Mouse (Mus musculus) intestine, postnatal 0 days (tissue): ENCODE measurements around the gene Tpm1. TPM values are rescaled to one million over a fixed set of nuclear protein-coding genes. Genes with fewer than 3 reads are reported as not detected.

Source experiments
- ATAC-seq: fragments of 200-750 bp; cut with Nextera tagmentation; 2 replicates; pipeline ENCODE4 v1.8.0; 2017; ENCODE audit warnings: mild to moderate bottlenecking, moderate TSS enrichment, moderate library complexity
- H3K27ac ChIP-seq: fragments of 300-500 bp; sonication (generic); 2 replicates; pipeline ENCODE4 v1.5.1; 2014; ENCODE audit warnings: mild to moderate bottlenecking, low read depth, low read length, moderate library complexity
- H3K27me3 ChIP-seq: fragments of 300-500 bp; sonication (generic); replicated peaks from 2 replicates; pipeline ENCODE4 v1.6.1; 2014; ENCODE audit warnings: low read length, mixed read lengths; ENCODE audit not compliant: control insufficient read depth, insufficient read depth
- H3K36me3 ChIP-seq: fragments of 300-500 bp; sonication (generic); 2 replicates; pipeline ENCODE4 v1.6.1; 2014; ENCODE audit warnings: mild to moderate bottlenecking, moderate library complexity; ENCODE audit not compliant: control insufficient read depth, insufficient read depth
- H3K4me1 ChIP-seq: fragments of 300-500 bp; sonication (generic); replicated peaks from 2 replicates; pipeline ENCODE4 v1.6.1; 2014; ENCODE audit warnings: antibody characterized with exemption, low read length, mixed read lengths; ENCODE audit not compliant: control insufficient read depth, insufficient read depth
- H3K4me2 ChIP-seq: fragments of 300-500 bp; sonication (generic); replicated peaks from 2 replicates; pipeline ENCODE4 v1.6.1; 2014; ENCODE audit warnings: low read depth, mild to moderate bottlenecking, moderate library complexity
- H3K4me3 ChIP-seq: fragments of 300-500 bp; sonication (generic); 2 replicates; pipeline ENCODE4 v1.5.1; 2014; ENCODE audit warnings: low read depth, low read length
- H3K9ac ChIP-seq: fragments of 300-500 bp; sonication (generic); 2 replicates; pipeline ENCODE4 v1.6.1; 2014; ENCODE audit warnings: mild to moderate bottlenecking, low read depth, low read length
- H3K9me3 ChIP-seq: fragments of 300-500 bp; sonication (generic); 2 replicates; pipeline ENCODE4 v1.6.1; 2016; ENCODE audit warnings: mixed run types; ENCODE audit not compliant: control insufficient read depth
- CTCF ChIP-seq: sonication (generic); IDR thresholded peaks from 2 replicates; pipeline ENCODE4 v1.5.1; 2016; ENCODE audit warnings: low read depth, mild to moderate bottlenecking, control low read depth, antibody characterized with exemption, moderate library complexity
- WGBS: fragments of 180-500 bp; shearing (Covaris S2); extraction: QIAGEN DNeasy Blood & Tissue Kit; methylation state at CpG from one replicate; pipeline ENCODE4 v1.1.7; 2014; 5-methylcytosine and 5-hydroxymethylcytosine counted together
- polyA plus RNA-seq: library from polyadenylated mRNA; unstranded; fragments of >200 nt; fragmentation: Nextera tagmentation; extraction: Ambion mirVana; gene quantifications from 2 replicates; pipeline ENCODE4 v1.2.1, GENCODE M21; 2015

Gene Tpm1
- polyA plus RNA-seq, 1 experiment from 2014 or later = 1,318 TPM

GRCm38 (mm10) chr9:67049836-67050235, 630 bp upstream of the Tpm1 start:
- no peaks in the 10 kb centered on the region for H3K9me3 ChIP-seq
- 0 out of 2 replicates have a peak, but pooled peaks cover 2% of the 10 kb centered on the region for H3K4me1 ChIP-seq
- H3K9ac ChIP-seq = peak overlapping the region; percentile 85
- H3K36me3 ChIP-seq = no peaks in the 10 kb centered on the region
- no peak for TF ChIP-seq CTCF
- peak overlapping the region; percentile 78 for H3K4me3 ChIP-seq
- peak; percentile 23; the same call in 1 of the 2 replicates for ATAC-seq
- H3K27ac ChIP-seq = peak overlapping the region; percentile 82
- 26% methylated on average over 7 of the region's 7 CpGs for WGBS
- no peaks in the 10 kb centered on the region for H3K27me3 ChIP-seq
- peak overlapping the region; percentile 96 for H3K4me2 ChIP-seq

GRCm38 (mm10) chr9:67048483-67049085, 622 bp downstream of the Tpm1 start:
- H3K36me3 ChIP-seq = no peaks in the 10 kb centered on the region
- H3K4me3 ChIP-seq = peak overlapping the region; percentile 78
- WGBS = 0% methylated on average over 26 of the region's 26 CpGs
- no peak for TF ChIP-seq CTCF
- peak overlapping the region; percentile 82 for H3K27ac ChIP-seq
- 0 out of 2 replicates have a peak, but pooled peaks cover 2% of the 10 kb centered on the region for H3K4me1 ChIP-seq
- no peaks in the 10 kb centered on the region for H3K9me3 ChIP-seq
- peak overlapping the region; percentile 85 for H3K9ac ChIP-seq
- H3K27me3 ChIP-seq = no peaks in the 10 kb centered on the region
- peak overlapping the region; percentile 96 for H3K4me2 ChIP-seq
- no peak for ATAC-seq

GRCm38 (mm10) chr9:67047606-67048482, 1.4 kb downstream of the Tpm1 start:
- peak overlapping the region; percentile 78 for H3K4me3 ChIP-seq
- no peaks in the 10 kb centered on the region for H3K27me3 ChIP-seq
- no peaks in the 10 kb centered on the region for H3K9me3 ChIP-seq
- peak overlapping the region; percentile 96 for H3K4me2 ChIP-seq
- peak overlapping the region; percentile 82 for H3K27ac ChIP-seq
- no peak for ATAC-seq
- WGBS = under 1% methylated on average over 43 of the region's 50 CpGs
- H3K9ac ChIP-seq = peak overlapping the region; percentile 85
- TF ChIP-seq CTCF = no peak
- 0 out of 2 replicates have a peak, but pooled peaks cover 2% of the 10 kb centered on the region for H3K4me1 ChIP-seq
- no peaks in the 10 kb centered on the region for H3K36me3 ChIP-seq

- Histone ChIP-seq H3K9ac (peak overlapping the region; percentile 85), H3K4me2 (peak overlapping the region; percentile 96), H3K27me3 (no peaks in the 10 kb centered on the region), H3K27ac (peak overlapping the region; percentile 82), H3K4me1 (0 out of 2 replicates have a peak, but pooled peaks cover 2% of the 10 kb centered on the region), H3K36me3 (no peaks in the 10 kb centered on the region), H3K4me3 (peak overlapping the region; percentile 78), H3K9me3 (no peaks in the 10 kb centered on the region)
- WGBS = 8% methylated on average over 15 of the region's 15 CpGs
- TF ChIP-seq CTCF = peak; percentile 76
- ATAC-seq = no peak
Observed at GRCm38 (mm10) chr9:67046881-67047605, 2.2 kb downstream of the Tpm1 start.

GRCm38 (mm10) chr9:67045966-67046602, 3.1 kb downstream of the Tpm1 start:
- 0 out of 2 replicates have a peak, but pooled peaks cover 5% of the 10 kb centered on the region for H3K4me1 ChIP-seq
- no peak for TF ChIP-seq CTCF
- WGBS = 18% methylated on average over 5 of the region's 5 CpGs
- H3K4me2 ChIP-seq = peak overlapping the region; percentile 96
- 0 out of 2 replicates have a peak overlapping the region, but pooled peaks have one; percentile 82 for H3K27ac ChIP-seq
- no peak for ATAC-seq
- H3K27me3 ChIP-seq = no peaks in the 10 kb centered on the region
- H3K4me3 ChIP-seq = peak overlapping the region; percentile 78; the same call in 1 of the 2 replicates
- no peaks in the 10 kb centered on the region for H3K36me3 ChIP-seq
- H3K9ac ChIP-seq = no peak overlapping the region
- H3K9me3 ChIP-seq = no peaks in the 10 kb centered on the region
